Mouse (Mus musculus): Measurements from ENCODE around the gene Sdhb. TPM values are rescaled to one million over a fixed set of nuclear protein-coding genes. Genes with fewer than 3 reads are reported as not detected.

Gene Sdhb
- total RNA-seq, 2 experiments from 2014 or later: 128 to 177 TPM

DNA sequence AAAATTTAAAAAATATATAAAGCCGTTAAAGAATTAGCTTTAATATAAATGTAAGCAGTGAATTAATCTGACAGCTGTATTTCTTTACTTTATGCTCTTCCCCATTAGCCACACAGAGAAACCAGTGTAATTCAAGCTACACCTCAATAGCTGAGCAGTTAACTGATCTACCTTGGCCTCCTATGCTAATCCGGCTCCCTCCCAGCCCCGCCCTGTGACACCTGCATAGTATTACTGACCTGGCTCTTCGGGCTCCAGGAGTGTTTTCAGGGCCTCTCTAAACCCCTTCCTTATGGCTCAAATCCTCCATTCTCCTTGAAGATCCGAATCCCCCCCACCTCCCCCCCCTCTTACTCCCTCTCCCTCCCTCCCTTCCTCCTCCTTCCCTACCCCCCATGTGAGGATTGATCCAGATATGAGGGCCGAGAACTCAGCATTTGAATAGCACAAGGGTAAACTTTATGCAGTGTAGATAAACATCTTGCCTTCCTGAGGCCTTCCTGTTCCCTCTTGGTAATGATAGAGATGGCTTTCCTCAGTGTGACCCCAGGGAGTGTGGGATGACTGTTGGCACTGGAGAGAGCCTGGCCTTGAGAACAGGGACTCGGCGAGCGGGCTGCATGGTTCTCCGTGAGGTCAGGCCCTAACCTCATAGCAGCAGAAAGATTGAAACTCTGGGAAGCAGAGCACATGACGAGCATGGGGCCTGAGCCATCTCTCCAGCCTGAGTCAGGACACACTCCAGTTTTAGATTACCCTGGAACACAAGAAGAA, 6.6 kb downstream of the Sdhb start:
- no peak for ATAC-seq (replicated peaks; ENCODE audit: low FRiP score, low TSS enrichment, poor library complexity, severe bottlenecking)

DNA sequence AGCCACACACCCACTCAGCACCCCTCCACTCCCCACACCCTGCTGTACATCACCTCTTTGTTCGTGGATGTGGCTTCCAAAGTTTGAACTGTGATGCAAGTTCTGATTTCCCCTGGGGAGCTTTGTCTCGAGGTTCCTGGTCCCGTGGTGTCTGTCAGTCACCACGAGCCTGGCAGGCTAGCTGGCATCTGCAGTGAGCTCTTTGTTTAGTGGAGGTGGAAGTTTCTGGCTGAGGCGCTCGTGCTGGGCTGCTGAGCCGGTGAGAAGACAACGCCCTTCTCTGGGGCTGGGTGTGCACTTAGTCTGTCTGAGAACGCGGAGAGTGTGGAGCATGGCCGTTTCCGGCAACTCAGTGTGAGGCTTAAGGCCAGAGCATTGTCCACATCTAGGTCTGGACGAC, 10.7 kb downstream of the Sdhb start:
- no peak for ATAC-seq (replicated peaks; ENCODE audit: low FRiP score, low TSS enrichment, poor library complexity, severe bottlenecking)

DNA sequence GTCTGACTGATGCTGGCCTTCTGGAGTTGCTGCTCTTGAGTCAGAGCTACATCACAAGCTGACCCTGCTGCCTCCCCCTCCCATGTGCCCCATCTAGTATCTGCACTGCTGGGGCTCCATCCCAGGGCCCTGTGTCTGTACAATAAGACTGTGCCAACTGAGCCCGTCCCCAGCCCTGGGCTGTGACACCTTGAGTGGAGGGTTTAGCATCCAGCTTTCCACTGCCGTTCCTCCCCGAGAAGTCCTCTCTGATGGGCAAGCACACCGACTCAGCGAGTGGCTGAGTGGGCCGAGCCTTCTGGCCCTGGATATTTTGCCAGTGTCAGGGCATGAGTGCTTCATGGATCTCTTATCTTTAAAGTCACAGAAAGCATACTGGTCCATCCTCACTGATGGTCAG, 13.4 kb downstream of the Sdhb start:
- ATAC-seq (replicated peaks; ENCODE audit: low FRiP score, low TSS enrichment, poor library complexity, severe bottlenecking): no peak

DNA sequence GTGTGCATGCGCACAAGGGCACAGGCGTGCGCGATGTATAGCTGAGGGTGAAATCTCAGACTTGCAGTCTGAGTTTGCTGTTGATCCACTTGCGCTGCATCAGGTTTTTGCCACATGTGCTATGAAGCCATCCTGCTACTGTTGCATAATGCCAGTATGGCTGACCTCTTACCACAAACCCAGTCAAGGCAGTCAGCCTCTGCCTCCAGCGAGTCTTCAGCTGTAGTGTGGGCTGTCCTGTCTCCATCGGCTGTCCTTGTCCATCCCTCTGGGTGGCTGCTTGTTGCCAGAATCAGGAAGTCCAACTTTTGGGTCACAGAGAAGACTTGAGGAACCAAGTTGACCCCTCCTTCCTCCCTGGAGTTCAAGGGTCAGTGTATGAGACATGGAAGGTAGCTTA, 14.4 kb downstream of the Sdhb start:
- no peak for ATAC-seq (replicated peaks; ENCODE audit: low FRiP score, low TSS enrichment, poor library complexity, severe bottlenecking)

DNA sequence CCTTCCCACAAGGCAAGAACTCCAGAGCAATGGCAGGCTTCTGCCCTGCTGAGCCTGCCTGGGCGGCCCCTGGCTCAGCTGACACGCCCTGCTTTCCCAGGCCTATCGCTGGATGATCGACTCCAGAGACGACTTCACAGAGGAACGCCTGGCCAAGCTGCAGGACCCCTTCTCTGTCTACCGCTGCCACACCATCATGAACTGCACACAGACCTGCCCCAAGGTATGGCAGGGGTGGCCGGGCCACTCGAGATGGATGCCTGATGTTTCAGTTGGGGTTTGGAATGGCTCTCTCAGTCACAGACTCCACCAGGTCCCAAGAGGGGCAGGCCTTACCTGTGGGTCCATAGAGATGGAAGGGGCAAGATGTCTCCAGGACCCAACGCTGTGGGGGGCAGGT, 16.3 kb downstream of the Sdhb start:
- no peak for ATAC-seq (replicated peaks; ENCODE audit: low FRiP score, low TSS enrichment, poor library complexity, severe bottlenecking)

DNA sequence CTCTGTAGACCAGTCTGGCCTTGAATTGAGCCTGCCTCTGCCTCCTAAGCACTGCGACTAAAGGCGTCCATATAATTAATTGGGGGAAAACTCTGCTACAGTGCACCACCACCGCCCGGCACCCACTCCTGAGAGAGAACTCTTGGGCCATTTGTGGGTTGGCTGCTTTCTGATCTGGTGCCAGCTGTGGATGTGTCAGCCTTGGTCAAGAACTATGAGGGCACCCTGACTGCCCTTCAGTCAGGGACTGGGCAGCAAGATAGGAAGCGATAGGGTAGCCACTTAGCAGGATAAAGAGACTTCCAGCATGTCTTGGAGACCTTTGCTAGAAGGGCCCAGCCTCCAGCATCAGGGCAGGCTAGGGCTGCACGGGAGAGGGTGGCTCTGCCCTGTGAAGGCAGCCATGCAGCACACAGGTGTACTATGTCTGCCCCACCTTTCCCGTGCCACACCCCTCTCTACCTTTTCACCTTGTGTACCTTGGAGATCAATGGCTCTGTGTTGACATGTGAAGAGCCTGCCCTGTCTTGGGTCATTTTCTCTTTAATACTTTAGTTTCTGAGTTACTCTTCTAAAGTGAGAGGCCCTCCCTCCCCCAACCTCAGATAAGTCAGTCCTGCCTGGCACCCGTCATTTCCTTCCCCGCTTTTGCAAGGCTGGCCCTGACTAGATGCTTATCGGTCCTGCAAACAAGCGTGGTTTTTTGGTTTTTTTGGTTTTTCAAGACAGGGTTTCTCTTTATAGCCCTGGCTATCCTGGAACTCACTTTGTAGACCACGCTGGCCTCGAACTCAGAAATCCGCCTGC, 17.1 kb downstream of the Sdhb start:
- 0 out of 2 replicates have a peak, but pooled peaks have one; percentile 28 for ATAC-seq (replicated peaks; ENCODE audit: low FRiP score, low TSS enrichment, poor library complexity, severe bottlenecking)

DNA sequence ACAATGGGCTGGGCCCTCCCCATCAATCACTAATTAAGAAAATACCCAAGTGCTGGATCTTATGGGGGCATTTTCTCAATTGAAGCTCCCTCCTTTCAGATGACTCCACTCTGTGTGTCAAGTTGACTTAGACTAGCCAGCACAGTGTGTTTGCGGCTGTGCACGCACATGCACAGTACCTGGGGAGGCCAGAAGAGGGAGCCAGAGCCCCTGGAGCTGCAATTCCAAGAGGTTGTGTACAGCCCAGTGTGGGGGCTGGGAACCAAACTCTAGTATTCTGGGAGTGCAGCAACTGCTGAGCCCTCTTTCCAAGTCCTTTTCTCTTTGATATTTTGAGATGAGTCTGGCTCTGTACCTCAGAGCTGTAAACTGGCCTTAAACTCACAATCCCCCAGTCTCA, 20.6 kb downstream of the Sdhb start:
- no peak for ATAC-seq (replicated peaks; ENCODE audit: low FRiP score, low TSS enrichment, poor library complexity, severe bottlenecking)

DNA sequence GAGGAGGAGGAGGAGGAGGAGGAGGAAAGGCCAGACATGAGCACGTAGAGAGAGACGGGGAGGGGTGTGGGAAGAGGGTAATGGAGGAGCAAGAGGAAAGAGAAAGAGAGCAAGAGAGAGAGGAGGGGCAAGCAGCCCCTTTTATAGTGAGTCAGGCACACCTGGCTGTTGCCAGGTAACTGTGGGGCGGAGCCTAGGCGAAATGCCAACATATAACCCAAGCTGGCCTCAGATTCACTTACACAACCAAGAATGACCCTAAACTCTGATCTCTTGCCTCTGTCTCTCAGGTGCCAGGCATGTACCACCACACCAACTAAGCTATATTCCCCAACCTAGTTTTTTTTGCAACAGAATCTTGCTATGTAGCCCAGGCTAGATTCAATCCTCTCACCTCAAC, 21.8 kb downstream of the Sdhb start:
- no peak for ATAC-seq (replicated peaks; ENCODE audit: low FRiP score, low TSS enrichment, poor library complexity, severe bottlenecking)

DNA sequence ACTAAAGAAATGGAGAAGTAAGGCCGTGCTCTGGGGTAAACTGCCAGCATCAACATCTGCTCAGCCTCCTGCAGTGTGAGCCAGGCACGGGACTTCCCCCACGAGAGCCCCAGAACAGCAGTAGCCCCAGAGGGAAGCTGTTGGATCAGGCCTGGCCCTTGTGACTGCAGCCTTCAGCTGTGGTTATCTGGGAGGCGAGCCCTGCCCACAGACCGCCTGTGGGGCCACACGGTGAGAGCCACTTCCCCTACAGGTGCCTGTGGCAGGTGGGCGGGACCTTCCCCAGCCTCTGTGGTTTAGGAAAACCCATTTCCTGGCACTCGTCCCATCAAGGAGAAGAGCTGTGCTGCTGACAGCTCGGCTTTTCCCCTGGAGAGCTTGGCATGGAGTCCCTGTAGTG, 22.4 kb downstream of the Sdhb start:
- peak; percentile 78 for ATAC-seq (replicated peaks; ENCODE audit: low FRiP score, low TSS enrichment, poor library complexity, severe bottlenecking)

DNA sequence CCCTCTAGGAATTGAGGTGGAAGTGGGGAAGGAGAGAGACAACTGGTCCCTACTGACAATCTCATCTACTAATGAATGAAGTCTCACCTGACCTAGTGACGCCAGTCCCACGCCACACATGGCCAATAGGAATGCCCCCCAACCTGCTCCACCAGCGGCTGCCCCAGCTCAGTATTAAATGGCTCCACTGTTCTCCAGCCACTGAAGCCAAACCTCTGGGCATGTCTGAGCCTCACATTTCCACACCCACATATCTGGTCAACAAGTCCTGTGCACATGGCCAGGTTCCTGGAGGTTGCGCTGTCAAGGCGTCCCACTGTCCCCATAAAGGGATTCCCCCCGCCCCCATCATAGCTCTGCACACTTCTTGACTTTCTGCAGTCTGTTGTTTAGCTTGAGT, 23.5 kb downstream of the Sdhb start:
- no peak for ATAC-seq (replicated peaks; ENCODE audit: low FRiP score, low TSS enrichment, poor library complexity, severe bottlenecking)

DNA sequence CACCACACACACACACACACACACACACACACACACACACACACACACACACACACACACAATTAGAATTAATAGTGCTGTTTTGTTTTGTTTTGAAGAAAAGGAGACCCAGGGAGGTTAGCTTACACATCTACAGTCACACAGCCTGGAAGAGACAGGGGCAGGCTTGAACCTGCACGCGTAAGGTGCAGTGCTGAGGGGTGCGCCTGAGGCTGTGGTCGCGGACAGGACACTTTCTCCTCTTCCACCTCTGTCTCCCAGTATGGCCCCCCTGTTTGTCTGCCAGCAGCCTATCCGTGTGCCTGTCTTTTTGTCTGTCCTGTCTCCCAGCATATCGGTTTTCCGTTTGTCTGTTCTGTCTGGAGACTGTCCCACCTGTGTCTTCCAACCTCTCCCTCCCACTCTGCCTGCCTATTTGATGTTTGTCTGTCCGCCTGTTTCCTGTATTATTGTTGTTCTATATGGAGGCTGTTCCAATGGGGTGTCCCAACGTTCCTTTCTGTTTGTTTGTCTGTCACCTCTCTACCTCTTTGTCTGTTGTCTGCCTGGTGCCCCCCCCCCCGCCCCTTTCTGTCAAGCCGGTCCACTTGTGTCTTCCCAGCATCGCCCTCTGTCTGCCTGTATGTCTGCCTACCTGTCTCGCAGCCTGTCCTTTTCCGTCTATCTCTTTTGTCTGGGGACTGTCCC, 25.2 kb downstream of the Sdhb start:
- ATAC-seq (replicated peaks; ENCODE audit: low FRiP score, low TSS enrichment, poor library complexity, severe bottlenecking): 0 out of 2 replicates have a peak, but pooled peaks have one; percentile 1

DNA sequence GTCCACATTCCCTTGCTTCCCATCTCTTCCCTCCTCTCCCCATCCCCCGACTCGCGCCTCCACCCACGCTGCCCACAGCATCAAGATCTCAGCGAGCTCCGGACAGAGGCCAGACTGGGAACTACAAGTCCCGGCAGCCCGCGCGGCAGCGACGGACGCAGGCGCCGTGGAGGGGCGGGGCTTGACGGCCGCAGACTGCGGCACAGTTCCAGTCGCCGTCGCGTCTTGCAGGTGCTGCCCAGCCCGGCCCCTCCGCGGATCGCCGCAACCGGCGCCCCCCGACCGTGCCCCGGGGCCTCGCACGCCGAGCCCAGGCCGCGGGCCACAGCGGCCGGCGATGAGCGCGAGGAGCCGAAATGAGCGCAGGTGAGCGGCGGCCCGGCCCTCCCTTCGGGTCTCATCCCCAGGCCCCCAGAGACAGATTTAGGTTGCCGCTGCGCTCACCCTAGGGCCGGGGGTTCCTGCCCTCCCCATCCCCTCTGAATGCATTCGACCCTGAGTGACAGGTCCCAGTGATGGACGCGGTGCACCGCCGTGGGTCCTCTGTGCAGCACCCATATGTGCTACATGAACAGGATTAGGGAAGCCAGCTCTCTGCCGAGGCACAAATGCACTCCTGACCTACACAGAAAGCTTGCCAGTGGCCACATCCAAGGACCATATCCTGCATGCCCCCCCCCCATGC, 25.9 kb downstream of the Sdhb start, which contains the start of gene Atp13a2:
TSS of gene Atp13a2 (plus strand) at position 163 of the 685 bp plus-strand sequence.
- ATAC-seq (replicated peaks; ENCODE audit: low FRiP score, low TSS enrichment, poor library complexity, severe bottlenecking): peak; percentile 64

DNA sequence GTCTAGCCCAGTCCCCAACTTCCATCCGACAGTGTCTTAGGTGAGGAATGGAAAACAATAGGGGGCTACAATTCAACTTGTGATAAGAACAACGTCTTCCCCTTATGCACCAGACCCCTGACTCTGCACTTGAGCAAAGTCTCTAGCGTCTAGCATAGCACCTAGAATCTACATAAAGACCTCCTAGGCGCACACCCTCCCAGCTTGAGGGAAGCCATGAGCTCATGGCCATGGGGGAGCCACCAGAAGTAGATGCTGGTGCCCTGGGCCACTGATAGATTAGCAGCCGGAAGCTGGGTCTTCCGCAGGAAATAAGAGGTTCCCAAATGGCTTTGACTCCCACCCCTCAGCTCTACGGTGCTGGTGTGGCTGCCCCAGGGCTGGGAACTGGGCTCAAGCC, 26.5 kb downstream of the Sdhb start:
- no peak for ATAC-seq (replicated peaks; ENCODE audit: low FRiP score, low TSS enrichment, poor library complexity, severe bottlenecking)

DNA sequence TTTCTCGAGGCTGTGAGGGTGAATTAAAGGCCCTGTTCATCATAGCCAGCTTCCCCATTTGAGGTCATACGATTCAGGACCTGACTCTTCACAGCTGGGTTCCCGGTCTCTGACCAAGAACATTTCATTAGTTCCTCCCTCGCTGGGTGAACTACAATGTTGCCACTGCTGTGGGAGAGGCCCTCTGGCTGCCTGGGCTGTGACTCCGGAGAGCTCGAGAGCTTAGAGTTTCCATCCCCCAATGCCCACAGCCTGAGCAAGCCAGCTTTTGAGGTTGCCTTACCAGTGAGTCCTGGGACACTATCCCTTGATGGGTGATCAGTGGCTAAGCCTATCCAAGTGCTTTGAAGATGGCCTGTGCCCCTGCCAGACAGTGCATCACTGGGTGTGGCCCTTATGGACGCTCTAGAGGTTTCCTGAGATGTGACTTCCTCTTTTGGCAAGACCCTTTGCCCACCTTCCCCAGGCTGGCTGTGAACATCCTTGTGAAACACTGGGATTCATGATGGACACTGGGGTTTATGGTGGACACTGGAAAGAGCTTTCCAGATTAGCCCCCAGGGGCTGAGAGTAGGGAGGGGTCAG, 27.8 kb downstream of the Sdhb start:
- ATAC-seq (replicated peaks; ENCODE audit: low FRiP score, low TSS enrichment, poor library complexity, severe bottlenecking): no peak

DNA sequence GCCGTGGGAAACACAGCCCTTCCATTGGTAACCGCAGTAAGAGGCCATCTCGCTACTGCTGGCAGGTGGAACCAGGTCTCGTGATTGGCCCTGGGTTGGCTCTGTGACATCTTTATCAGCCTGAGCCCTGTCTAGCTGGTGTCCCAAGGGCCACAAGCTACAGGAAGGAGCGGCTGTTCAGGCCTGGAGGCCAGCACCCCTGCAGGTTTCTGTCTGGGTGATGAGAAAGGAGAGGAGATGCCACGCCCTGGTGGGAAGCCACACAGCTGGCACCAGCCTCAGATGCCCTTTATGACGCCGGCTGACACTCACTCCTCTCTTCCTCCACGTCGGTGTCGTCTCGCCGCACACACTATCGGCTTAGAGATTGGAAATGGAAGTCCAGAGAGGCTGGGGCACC, 28.4 kb downstream of the Sdhb start:
- ATAC-seq (replicated peaks; ENCODE audit: low FRiP score, low TSS enrichment, poor library complexity, severe bottlenecking): peak; percentile 58

DNA sequence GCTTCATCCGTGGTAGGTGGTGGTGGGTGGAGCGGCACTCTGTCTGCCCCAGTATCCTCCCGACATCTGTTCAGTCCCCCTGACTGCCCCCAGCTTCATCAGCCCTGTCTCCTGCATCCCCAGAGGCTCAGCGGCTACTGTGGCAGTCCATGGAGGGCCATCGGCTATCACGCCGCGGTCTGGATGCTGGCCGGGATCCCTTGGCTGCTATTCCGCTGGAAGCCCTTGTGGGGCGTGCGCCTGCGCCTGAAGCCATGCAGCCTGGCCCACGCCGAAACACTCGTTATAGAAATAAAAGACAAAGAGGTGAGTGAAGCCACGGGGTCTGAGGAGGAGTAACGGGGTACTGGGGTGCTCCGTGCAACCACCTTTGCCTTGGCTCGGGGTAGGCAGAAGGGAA, 31.2 kb downstream of the Sdhb start:
- ATAC-seq (replicated peaks; ENCODE audit: low FRiP score, low TSS enrichment, poor library complexity, severe bottlenecking): no peak

DNA sequence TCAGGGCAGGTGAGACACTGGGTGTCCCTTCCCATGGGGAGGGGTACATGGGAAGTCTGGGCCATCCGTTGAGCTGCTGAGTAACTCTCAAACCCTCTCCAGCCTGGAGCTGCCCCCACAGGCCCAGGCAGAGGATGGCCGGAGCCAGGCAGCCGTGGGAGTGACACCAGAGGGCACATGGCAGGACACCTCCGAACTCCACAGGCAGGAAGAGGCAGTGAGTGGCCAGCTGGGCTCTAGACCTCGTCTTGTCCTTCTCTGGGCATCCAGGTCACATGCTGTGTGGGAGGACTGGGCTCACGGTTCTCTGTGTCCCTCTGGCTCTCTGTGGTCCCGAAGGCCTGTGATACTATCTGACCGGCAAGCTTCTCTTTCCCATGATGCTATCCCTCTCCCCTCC, 32.8 kb downstream of the Sdhb start:
- no peak for ATAC-seq (replicated peaks; ENCODE audit: low FRiP score, low TSS enrichment, poor library complexity, severe bottlenecking)

DNA sequence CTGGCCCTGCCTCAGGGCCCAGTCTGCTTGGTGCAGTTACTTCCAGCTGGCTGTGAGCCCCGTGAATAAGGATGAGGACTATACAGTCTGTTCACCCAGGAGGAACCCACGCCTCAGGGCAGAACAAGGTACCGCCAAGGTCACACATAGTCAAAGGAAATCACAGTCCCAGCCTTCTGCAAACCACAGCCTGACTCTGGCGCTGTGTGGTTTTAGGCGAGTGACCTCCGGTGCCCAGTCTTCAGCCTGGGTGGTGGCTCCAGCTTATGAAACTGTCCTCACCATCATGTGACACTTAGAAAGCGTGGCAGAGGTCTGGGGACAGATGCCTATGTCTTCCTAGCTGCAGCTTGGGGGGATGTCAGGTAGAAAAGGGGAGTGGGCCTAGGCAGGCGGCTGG, 34.8 kb downstream of the Sdhb start:
- no peak for ATAC-seq (replicated peaks; ENCODE audit: low FRiP score, low TSS enrichment, poor library complexity, severe bottlenecking)

DNA sequence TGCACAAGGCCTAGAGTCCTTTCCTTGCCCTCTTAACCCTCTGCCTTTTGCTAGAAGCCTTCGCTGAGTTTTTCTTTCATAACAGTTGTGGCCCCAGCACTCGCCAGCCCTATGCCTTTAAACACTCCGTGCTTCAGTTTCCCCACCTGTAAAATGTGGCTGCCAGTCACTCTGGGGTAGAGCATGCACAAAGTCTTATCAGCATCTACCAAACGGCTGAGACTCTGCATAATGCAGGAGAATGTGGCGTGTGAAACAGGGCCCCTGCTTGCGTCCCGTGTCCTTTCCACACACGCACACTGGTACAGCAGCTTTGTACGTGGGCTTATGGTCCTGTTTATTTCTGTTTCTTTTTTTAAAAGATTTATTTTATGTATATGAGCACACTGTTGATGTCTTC, 35.8 kb downstream of the Sdhb start:
- peak; percentile 59 for ATAC-seq (replicated peaks; ENCODE audit: low FRiP score, low TSS enrichment, poor library complexity, severe bottlenecking)

Data from megakaryocyte-erythroid progenitor cell, adult 5-6 weeks (primary cell).